Mouse (Mus musculus): ENCODE data around the gene Dnmt1. TPM values are rescaled to one million over a fixed set of nuclear protein-coding genes. Genes with fewer than 3 reads are reported as not detected.

The Dnmt1 gene
- total RNA-seq, 2 experiments from 2014 or later: 13.0 to 13.6 TPM

GRCm38 (mm10) chr9:20946066-20946880 is 13.4 kb downstream of the Dnmt1 start:
- intact Hi-C loops (cut with DNase I): no loop called here
- no peak for DNase-seq

- intact Hi-C loops (cut with DNase I): no loop called here
- DNase-seq: no peak
Observed at GRCm38 (mm10) chr9:20944697-20945370, 14.9 kb downstream of the Dnmt1 start.

- no peak for DNase-seq
- intact Hi-C loops (cut with DNase I): no loop called here
Observed at GRCm38 (mm10) chr9:20943911-20944310, 15.8 kb downstream of the Dnmt1 start.

- peak in 1 of 2 experiments; percentile 17 for DNase-seq
- intact Hi-C loops (cut with DNase I): no loop called here
Observed at GRCm38 (mm10) chr9:20943396-20943795, 16.3 kb downstream of the Dnmt1 start.

GRCm38 (mm10) chr9:20923258-20923657 is 36.4 kb downstream of the Dnmt1 start:
- intact Hi-C loops (cut with DNase I): no loop called here
- DNase-seq: no peak

GRCm38 (mm10) chr9:20916160-20916559 is 43.5 kb downstream of the Dnmt1 start:
- intact Hi-C loops (cut with DNase I): loop anchor here (2.0 kb wide), 1 partner anchor 85 kb away; no protein-coding TSS in a partner anchor
- peak; percentile 11 to 21 for DNase-seq

- peak in 1 of 2 experiments; percentile 22 for DNase-seq
- intact Hi-C loops (cut with DNase I): no loop called here
Observed at GRCm38 (mm10) chr9:20909948-20910347, 49.7 kb downstream of the Dnmt1 start.

GRCm38 (mm10) chr9:20902174-20902491 is 57.6 kb downstream of the Dnmt1 start:
- no peak for DNase-seq
- intact Hi-C loops (cut with DNase I): loop anchor here (1.0 kb wide), 1 partner anchor 235 kb away; no protein-coding TSS in a partner anchor

- DNase-seq: peak; percentile 32 to 38
Observed at GRCm38 (mm10) chr9:20901466-20902173, 58.1 kb downstream of the Dnmt1 start.

GRCm38 (mm10) chr9:20898511-20899073 is 61.1 kb downstream of the Dnmt1 start, which contains the start of gene Eif3g:
Gene Eif3g (minus strand): TSS chr9:20898623.
- DNase-seq: peak; percentile 88 to 93
- intact Hi-C loops (cut with DNase I): loop anchor here (1.0 kb wide), 1 partner anchor 234 kb away; no protein-coding TSS in a partner anchor

More at GRCm38 (mm10) chr9:20901466-20902173, 58.1 kb downstream of the Dnmt1 start:
- intact Hi-C loops (cut with DNase I): loop anchor here (1.0 to 2.0 kb wide), 2 partner anchors 101 to 236 kb away; partner anchors contain the start of gene Mrpl4

GRCm38 (mm10) chr9:20897736-20898510 is 61.8 kb downstream of the Dnmt1 start:
- intact Hi-C loops (cut with DNase I): no loop called here

GRCm38 (mm10) chr9:20895382-20895781 is 64.3 kb downstream of the Dnmt1 start:
- DNase-seq: no peak
- intact Hi-C loops (cut with DNase I): no loop called here

More at GRCm38 (mm10) chr9:20897736-20898510, 61.8 kb downstream of the Dnmt1 start:
- DNase-seq: no peak

GRCm38 (mm10) chr9:20894629-20895028 is 65.1 kb downstream of the Dnmt1 start:
- DNase-seq: no peak
- intact Hi-C loops (cut with DNase I): no loop called here

GRCm38 (mm10) chr9:20893590-20894343 is 65.9 kb downstream of the Dnmt1 start:
- DNase-seq: no peak
- intact Hi-C loops (cut with DNase I): no loop called here

GRCm38 (mm10) chr9:20893069-20893468 is 66.6 kb downstream of the Dnmt1 start:
- intact Hi-C loops (cut with DNase I): no loop called here
- no peak for DNase-seq

- intact Hi-C loops (cut with DNase I): no loop called here
- no peak for DNase-seq
Observed at GRCm38 (mm10) chr9:20892104-20892653, 67.5 kb downstream of the Dnmt1 start.

GRCm38 (mm10) chr9:20891339-20892103 is 68.2 kb downstream of the Dnmt1 start:
- intact Hi-C loops (cut with DNase I): no loop called here
- no peak for DNase-seq

- DNase-seq: no peak
- intact Hi-C loops (cut with DNase I): no loop called here
Observed at GRCm38 (mm10) chr9:20890411-20890810, 69.3 kb downstream of the Dnmt1 start.

Data from heart, postnatal 36 days (tissue).